Mouse (Mus musculus) thymus, postnatal 25 days (tissue): ENCODE results near the gene Cdh1.
"Not testable (repeated sequence)": the region's sequence is repeated elsewhere in the genome, so short reads cannot be mapped to it uniquely, and the experiment has no call there.

ENCODE experiments used
- DNase-seq: peaks from one replicate; pipeline ENCODE4 v3.0.0; 2022

Gene Cdh1

DNA sequence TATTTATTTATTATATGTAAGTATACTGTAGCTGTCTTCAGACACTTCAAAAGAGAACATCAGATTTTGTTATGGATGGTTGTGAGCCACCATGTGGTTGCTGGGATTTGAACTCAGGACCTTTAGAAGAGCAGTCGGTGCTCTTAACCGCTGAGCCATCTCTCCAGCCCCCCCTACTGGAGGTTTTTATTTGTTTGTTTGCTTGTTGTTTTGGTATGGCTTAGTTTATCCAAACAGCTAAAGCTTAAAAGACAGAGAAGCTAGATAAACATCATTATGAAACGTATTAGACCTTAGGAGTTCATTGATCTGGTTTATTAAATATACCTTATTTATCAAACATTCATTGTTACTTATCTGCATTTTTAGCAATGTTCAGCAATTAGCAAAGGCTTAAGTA lies 7.5 kb upstream of the Cdh1 start:
- not testable (repeated sequence) for DNase-seq

DNA sequence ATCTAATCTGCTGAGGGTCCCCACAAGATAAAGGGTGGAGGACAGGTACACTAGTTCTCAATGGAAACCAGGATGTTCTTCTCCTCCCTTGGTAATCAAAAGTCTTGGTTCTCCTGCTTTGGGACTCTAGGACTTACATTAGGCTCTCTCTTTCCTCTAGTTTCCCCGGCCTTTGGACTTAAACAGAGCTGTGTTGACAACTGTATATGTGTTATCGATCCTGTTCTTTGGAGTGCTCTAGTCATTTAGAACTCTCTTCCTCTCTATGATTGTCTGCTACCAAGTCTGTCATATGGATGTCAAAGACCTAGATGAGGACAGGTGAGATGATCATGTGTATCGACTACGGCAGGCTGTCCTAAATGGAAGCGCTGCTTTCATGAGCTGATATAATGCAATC lies 6.1 kb upstream of the Cdh1 start:
- no peak for DNase-seq

DNA sequence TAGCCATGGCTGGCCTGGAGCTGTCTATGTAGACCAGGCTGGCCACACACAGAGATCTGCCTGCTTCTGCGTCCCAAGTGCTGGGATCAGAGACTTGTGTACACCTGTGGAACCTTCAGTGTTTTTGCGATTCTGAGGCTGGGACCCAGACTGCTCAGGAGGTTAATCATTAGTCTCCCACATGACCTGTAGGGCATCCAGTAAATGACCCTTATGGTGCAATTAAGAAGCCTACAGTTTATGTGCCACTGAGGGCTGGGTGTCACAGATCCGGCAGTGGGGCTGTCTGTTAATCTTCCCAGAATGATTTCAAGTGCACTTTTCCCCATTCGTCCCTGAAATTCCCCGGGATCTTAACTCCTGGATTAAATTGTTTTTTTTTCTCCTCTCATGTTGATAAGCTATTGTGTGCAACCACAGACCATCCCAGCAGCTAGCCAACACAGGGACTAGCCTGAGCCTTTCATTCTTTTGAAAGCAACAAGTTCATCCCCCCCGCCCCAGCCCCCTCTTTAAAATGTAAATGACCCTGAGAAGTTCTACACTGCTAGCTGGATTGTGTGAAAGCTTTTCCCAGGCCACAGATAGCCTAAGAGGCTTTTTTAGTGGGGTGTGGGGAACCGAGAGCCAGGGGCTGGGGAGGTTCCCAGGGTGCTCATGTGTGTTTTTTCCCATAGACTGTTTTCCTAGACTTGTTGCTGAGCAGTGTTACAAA lies 3.7 kb upstream of the Cdh1 start:
- DNase-seq, result no peak

DNA sequence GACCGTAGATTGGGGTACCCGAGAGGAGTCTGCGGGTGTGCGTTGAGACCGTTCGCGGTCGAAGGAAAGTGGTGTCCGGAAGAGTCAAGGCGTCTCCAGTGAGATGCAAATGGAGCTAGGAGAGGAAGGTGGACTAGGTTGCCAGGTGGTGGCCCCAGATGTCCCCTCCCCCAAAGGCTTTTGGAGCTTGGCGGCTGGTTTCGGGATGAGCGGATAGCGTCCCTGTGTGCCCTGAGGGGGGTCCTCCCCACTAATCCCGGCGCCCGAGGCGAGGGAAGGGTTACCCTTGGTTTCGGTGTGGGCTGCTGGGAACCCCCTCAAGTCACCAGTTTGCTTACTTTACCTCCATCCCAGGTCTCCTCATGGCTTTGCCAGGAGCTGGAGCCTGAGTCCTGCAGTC lies 782 bp downstream of the Cdh1 start:
- DNase-seq, result no peak

DNA sequence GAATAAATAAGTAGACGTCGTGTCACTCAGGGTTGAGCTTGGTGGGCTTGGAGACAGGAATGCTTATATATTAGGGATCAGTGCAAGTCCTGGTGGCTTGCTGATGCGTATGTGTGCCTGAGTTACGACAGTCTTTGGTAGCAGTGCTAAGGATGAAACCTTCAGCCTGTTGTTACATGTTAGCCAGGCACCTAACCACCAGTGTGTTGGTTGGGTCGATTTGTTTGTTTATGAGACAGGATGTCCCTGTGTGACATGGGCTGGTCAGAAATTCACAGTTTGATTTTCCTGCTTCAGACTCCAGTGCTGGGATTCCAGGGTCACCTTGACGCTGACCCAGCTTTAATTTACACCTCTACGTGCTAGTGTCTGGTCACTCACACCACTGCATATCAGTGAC lies 2.5 kb downstream of the Cdh1 start:
- DNase-seq, result no peak

DNA sequence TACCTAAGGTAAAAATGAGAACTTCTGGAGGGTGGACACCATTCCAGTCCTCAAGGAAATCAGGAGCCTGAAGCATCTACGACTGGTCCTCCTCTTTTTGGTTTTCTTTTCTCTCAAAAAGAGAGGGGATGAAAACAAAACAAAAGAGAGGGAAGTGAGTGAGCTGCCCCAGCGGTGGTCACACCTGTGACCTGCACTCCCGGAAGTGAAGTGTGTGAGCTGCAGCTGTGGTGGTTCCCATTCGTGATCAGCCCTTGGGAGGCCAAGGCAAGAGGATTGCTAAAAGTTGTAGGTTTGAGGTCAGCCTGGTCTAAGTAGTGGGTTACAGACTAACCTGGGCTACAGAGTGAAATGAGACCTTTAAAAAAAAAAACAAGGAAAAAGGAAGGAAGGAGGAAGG lies 3.0 kb downstream of the Cdh1 start:
- no peak for DNase-seq

DNA sequence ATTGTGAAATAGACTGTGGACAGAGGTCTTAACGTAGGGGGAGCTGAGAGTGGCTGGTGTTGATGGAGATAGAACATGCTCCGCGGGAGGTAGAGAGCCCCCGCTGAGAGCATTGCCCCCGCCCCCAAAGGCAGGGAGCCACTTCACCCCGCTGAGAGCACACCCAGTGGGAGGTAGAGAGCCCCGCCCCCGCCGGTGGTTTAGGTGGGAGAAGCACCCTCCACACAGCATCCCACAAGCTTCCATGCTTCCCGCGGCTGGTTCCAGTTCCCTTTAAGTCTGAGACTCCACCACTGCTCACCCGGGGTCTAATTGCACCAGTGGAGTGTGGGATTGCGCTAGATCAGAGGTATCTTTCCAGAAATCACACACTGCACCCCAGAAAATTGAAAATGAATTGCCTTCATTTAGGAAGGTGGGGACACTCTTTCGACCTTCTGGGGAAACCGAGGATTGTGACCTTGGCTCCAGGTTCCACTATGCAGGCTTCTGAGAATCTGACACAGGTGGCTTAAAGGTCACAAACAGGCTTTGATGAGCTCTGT lies 3.5 kb downstream of the Cdh1 start:
- no peak for DNase-seq

DNA sequence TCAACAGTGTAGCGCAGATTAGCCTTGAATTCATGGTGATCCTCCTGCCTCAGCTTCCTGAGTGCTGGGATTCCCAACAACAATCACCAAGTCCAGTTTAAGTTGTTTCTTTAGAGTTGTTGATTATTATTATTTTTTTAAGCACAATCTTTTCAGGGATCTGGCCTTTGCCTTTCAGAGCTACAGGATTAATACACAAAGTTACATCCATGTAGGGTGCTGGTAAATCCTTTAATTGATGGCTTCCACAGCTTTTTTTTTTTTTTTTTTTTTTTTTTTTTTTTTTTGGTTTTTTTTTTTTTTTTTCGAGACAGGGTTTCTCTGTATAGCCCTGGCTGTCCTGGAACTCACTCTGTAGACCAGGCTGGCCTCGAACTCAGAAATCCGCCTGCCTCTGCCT lies 4.6 kb downstream of the Cdh1 start:
- DNase-seq, result not testable (repeated sequence)

DNA sequence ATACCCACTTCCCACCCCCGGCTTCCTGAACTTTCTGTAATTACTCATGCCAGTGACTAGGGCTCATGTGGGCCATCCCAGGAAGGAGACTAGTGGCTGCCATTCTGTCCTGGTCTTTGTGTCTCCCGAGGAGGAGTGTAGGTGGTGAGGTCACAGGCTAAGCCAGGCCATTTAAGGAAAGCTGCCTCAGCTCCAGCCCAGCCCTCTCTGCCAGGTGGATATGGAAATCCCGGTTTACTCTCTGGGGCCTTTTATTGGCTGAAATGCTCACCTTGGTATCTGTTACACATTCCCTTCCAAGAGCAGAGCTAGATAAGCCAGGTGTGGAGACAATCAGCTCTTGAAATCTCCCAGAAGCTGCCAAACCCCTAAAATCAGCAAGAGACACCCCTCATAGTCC lies 5.3 kb downstream of the Cdh1 start:
- DNase-seq, result no peak

DNA sequence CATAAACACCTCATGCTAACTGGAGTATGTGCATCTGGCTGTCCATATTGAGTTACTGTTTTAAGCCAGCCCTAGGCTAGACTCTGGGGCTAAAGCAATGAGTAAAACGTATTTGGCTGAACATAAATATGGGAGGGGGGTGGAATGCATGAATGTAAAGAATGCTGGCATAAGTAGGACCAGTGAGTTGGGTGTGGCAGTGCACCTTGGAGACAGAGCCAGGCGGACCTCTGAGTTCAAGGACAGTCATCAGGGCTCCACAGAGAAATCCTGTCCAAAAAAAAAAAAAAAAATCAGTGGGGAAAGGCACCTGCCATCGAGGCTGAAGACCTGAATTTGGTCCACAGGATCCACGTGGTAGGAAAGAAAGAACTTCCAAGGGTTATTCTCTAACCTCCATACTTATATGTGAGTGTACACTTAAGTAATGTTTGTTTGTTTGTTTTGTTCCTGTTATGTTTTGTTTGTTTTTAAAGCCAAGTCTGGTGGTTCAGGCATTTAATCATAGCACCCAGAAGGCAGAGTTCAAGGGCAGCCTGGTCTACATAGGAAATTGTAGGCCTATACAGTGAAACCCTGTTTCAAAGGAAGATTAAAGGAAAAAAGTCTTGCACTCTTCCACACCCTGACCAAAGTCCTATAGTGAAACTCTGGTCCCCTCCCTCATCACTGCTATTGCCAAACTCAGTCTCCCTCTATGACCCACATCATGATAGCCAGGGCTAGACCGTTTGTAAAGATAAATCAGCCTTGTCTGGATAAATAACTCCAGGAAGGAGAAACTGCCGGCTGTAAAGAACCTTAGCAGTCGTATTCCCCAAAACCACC lies 6.1 kb downstream of the Cdh1 start:
- DNase-seq, result no peak

DNA sequence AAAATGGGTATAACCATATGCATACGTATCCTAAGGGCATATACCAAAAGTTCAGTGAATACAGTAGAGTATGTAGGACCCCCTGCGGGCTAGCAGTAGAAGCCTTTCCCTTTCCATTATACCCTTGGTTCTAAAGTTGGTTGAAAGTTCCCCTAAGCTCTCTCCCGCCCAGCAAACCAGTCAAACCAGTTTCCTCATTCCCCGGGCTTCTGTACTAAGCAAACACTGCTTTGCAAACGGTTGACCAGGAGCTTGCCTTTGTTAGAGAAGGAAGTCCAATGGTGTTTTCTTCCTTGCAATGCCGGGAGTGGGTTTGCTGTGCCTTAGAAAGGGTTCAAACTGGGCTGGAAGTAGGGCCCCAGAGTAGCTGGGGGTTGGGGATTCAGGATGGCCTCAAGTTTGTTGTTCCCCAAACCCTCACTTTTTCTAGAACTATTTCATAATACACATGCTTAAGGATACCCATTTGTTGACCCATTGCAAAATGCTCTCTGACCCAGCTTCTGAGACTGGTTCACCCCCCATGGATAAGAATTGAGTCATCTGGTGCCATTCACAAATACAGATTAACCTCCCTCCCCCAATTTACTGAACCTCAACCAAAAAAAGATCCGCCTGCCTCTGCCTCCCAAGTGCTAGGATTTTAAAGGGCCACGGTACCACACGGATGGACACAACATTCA lies 7.9 kb downstream of the Cdh1 start:
- DNase-seq, result no peak

DNA sequence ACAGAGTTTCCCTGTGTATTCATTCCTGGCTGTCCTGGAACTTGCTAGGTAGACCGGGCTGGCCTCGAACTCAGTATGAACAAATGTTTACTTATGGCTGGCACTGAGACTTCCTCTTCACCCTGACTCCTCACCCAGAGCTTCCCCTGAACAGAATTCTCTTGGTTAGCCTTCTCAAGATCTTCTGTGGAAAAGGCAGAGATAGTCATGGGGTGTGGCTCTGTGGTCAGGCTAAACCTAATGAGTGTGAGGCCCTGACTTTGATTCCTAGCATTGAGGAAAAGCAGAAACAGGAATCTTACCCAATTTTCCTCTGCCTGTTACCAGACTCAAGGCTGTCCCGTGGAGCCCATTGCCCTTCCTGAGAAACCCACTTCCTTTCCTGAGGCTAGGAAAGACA lies 8.9 kb downstream of the Cdh1 start:
- DNase-seq, result no peak

DNA sequence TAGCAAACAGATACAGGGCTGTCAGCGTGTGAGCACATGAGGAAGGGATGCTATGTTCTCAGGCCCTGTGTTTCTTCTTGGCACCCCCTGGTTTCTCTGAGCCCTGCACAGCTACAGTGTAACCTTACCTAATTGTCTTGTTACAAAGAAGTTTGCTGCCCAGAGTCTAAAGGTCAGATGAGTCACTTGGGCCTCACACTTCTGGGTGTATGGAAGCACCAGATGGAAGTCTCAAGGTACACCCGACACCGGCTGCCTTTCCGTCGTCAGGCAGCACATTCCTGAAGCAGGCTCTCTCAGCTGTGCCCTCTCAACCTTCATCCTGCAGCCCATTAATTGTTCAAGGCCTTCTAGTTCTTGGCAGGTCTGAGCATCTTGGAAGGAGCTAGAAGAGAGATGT lies 11.6 kb downstream of the Cdh1 start:
- no peak for DNase-seq

DNA sequence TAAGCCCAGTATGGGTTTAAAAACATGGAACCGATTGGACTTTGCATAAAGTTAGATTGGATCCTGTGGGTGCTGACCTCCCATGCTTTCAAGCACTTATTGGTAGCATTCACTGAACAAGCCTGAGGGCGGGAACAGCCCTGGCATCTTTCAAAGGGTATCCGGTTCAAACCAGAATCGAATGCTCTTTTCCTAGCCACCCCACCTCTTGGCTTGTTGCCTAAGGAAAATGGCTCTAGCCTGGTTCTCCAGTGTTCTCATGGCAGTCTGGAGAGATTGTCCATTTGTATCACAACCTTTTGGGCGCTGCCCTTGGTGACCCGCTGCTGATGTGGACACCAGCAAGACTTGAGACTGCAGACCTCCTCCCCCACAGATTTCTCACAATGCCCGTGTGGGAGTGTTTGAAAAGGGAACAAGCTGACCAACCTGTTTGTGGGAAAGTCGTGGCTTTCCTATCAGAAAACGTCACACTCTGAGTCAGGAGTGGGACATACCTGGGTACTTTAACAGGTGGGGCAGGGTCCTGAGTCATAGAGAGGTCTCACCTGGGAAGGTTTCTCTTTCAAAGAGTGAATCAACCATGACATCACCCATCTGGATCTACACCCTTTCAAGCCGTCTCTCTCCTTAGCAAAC lies 12.6 kb downstream of the Cdh1 start:
- DNase-seq, result no peak

DNA sequence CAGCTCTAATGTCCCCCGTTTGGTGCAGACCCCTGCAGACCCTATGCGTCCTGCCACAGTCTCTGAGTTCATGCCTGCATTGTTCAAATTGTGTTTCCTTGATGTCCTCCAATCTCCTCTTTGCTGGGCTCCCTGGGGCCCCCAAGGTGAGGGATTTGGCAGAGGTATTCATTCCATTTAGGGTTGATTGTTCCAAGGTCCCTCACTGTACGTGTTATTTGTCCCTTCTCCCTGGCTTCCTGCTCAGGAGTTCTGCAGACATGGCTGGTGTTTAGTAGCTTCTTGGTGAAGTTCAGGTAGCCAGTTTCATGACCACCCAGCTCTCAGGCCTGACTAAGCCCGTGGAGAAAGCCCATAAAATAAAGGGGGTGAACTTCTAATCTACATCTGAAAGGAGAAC lies 13.5 kb downstream of the Cdh1 start:
- no peak for DNase-seq

DNA sequence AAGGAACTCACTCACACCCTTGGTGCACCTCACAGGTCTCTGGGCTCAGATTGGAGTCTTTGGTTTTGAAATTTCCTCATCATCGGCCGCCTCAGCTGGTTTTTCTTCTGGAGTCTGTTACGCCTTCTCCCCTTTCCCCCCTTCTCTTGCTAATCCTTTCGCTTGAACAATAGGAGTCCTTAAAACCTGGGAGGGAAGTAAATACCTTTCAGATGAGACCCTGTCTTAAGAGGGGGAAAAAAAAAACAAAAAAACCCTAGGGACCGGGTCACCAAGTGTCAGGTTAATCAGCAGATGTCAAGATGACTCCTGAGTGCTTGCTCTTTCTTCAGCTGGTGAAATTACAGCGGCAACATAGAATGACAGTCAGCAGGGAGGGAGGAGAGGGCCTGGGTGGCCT lies 14.0 kb downstream of the Cdh1 start:
- DNase-seq, result no peak

DNA sequence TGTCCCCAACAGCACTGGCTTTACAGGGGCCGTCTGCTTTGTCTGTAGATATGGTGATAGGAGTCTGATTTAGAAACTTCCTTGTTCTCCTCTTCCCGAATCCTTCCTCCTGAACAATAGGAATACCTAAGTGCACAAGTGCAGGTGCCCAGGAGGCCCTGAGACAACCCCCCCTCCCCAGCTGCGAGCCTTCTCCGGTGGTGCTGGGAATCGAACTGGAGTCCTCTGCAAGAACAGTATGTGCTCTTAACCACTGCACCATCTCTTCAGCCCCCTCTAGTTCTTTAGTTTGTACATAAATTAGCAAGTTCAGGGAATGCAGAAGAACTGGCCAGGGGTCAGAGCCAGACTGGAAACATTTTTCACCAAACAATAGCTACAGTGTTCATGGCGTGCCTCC lies 14.7 kb downstream of the Cdh1 start:
- no peak for DNase-seq

DNA sequence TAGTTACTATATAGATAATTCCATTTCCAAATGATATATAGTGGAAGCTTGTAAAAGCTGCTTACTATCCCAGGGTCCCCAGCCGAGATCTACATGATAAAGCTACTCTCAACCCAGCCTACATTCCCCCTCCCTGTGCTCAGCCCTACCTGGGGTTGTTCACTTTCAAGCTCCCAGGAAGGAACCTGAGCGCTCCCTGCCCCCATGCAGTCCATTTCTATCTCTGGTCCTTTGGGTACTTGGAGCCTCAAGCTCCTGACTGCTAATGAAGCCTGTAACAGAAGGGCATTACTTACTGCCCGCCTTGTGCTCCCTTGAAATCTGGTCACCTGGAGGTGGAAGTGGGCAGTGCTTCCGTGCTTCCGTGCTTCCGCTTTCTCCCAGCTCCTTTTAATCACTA lies 15.2 kb downstream of the Cdh1 start:
- no peak for DNase-seq

DNA sequence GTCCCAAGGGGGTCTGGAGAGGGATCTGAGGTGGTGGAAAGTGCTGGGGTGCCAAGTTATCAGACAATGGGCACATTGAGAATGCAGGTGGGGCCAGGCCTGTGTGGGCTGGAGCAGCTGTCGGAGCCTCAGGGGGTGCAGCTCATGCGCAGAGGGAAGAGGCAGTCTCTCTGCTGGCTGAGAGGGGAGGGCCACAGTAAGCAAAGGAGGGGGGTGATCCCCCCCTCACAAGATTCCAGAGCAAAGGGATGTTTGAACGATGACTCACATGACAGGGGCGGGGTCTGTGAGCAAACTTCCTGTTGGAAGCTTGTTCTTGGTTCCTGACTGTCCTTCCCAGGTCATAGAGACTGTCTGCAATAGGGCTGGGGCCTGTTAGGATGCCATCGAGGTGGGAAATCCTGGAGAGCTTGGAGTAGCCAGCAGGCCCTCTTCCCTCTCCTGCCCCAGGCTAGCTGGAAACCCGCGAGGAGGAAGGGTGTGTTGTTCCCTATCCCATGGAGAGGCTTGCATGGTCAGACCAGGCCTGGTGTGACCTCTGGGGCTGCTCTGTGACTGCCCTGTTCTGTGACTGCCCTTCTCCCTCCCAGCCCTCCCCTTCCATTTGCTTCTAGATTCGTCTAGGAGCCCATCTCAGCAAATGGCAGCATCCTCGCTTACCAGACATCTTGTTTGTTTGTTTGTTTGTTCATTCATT lies 16.5 kb downstream of the Cdh1 start:
- DNase-seq, result no peak

DNA sequence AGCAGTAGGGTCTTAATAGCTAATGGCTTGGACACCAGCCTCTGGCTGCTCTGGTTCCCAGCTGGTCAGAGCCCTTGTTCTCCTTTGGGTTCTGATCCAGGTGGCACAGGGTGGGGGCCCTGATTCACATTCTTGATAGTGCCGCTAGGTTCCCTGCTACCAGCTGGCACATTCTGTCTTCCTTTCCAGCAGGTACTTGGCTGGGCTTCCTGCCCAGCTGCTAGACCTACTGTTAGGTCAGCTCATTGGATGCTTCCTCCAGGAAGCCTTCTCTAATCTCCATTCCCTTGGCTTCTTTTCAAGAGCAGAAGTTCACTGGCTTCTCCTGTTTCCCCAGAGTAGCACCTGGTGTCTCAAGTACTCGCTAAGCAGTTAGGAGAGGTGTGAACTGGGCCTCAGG lies 17.3 kb downstream of the Cdh1 start:
- no peak for DNase-seq

DNA sequence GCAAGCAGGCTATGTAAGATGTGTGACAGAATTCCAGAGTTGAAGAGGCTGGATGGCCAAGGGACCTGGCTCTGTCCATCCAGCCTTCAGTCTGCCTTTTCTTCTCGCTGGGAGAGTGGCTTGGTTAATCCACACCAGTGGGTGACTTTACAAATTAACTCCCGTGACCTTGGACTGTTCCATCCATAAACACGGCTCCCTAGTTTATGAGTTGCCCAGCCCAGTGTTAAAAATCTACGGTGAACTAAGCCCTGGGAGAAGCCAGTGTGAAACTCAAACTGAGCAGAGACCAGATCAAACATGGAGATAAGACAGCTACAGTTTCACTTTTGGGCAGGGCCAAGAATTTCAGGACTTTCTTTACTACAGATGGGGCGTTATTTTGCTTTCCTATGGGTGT lies 19.9 kb downstream of the Cdh1 start:
- no peak for DNase-seq

DNA sequence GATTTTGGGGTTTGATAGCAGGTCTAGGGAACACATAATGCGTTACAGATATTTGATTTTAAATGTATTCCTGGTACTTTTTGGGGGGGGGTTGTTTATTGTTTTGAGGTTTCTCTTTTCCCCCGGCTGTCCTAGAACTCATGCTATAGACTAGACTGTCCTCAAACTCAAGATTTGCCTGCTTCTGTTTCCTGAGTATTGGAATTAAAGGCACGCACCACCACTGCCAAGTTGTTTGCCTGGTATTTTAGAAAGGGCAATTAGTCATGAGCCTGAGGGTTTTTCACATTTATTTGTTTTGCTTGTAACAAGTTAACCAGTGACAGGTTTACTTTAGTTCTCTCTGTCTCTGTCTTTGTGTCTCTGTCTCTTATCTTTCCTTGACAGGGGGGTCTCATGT lies 20.3 kb downstream of the Cdh1 start:
- no peak for DNase-seq

DNA sequence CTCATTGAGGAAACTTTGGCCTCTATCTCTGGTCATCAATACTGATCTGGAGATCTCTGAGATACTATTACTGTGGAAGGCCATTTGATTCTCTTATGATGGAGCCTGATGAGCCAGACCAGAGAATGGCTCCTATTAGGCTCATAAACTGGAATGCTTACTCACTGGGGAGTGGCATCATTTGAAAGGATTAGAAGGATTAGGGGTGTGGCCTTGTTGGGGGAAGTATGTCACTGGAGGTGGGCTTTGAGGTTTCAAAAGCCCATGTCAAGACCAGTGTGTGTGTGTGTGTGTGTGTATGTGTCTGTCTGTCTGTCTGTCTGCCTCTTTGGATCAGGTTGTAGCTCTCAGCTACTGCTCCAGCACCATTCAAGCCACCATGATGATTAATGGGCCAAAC lies 20.8 kb downstream of the Cdh1 start:
- DNase-seq, result no peak
